Mouse (Mus musculus) testis, adult 2 months (tissue): ENCODE measurements around the gene Fadd.

Experiments used
- CTCF ChIP-seq: fragments of 200-500 bp; IDR thresholded peaks from 2 replicates; pipeline ENCODE4 v1.5.1; 2012; ENCODE audit warnings: low read depth, mild to moderate bottlenecking, inconsistent platforms, low read length, moderate library complexity; ENCODE audit not compliant: control insufficient read depth, insufficient read depth, insufficient replicate concordance
- POLR2A ChIP-seq: fragments of 200-500 bp; IDR thresholded peaks from 2 replicates; pipeline ENCODE4 v1.6.1; 2012; ENCODE audit warnings: low read depth, mild to moderate bottlenecking, inconsistent platforms, low read length, moderate library complexity; ENCODE audit not compliant: control insufficient read depth

GRCm38 (mm10) chr7:144611595-144611994, 29.3 kb upstream of the Fadd start:
- no peak for TF ChIP-seq CTCF
- TF ChIP-seq POLR2A: no peak
